Mouse (Mus musculus): ENCODE data around the gene Borcs8. TPM values are rescaled to one million over a fixed set of nuclear protein-coding genes. Genes with fewer than 3 reads are reported as not detected.
A peak's percentile ranks its signal among the peaks of the same experiment; 100 is the strongest.

Gene Borcs8
- total RNA-seq, 2 experiments from 2014 or later: 28.6 to 63.7 TPM

DNA sequence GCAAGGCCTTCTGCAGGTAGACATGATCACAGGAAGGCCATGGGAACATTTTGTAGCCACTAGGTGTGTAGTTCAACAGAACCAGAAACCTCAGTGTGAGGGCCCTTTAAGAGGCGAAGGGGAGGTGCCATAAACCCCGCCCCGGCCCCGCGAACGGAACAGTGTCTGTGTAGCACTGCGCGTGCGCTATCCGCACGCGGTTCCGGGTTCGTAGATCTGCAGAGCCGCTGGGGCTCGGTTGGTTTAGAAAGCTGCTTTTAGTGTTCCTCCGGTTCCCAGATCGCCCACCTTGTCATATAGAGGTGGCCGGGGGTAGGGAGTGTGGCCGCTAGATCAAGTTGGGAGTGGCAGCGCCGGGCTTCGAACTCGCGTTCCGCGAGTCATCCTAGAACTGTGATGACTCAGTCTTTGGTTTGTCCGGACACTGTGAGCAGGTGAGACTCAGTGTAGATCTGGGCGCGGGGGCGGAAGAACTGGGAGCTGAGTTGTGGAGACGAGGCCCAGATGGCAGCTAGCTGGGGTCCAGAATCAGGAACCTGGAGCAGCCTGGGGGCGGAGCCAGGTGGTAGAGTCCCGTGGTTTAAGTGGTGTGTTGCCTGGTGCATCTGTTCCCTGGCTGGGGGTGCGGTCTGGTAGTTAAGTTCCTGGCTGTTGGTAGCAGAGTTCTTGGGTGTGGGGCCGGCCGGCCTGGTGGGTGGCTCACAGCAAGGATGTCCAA, 8.0 kb upstream of the Borcs8 start, which contains the start of gene Nr2c2ap:
TSS of gene Nr2c2ap (plus strand) at position 168 of the 718 bp plus-strand sequence.
- ATAC-seq (replicated peaks; ENCODE audit: low FRiP score, low TSS enrichment, poor library complexity, severe bottlenecking): peak; percentile 93

DNA sequence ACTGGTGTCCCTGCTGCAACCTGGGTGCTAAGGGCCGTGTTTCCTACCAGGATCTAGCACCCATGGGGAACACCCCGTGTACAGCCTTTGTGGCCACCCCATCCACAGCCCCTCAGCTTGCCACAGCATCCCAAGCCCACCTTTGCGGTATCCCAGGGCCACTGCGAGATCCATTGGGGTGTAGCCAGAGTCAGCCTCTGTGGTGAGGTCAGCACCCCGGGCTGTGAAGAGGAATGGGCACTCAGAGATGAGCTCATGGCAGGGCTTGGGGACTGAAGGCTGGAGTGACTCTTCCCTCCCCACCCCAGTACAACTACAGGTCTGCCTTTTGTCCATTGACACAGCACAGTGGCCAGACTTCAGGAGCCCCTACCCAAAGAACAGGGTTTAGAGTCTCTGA, 5.2 kb upstream of the Borcs8 start:
- ATAC-seq (replicated peaks; ENCODE audit: low FRiP score, low TSS enrichment, poor library complexity, severe bottlenecking): no peak

DNA sequence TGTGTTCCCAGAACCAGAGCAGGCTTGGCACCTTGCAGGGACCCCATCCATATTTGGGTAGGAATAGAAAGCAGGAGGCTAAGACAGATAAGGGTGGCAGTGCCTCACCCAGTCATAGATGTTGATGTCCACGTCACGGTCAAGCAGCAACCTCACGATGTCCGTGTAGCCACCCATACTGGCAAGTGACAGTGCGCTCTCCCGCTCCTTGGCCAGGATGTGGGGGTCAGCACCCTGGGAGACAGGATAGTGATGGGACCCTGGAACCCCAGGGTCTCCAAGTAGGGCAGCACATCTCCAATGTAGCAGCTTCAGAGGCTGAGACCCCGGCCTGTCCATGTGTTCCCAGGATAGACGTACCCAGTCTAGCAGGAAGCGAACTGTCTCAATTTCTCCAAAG, 4.4 kb upstream of the Borcs8 start:
- no peak for ATAC-seq (replicated peaks; ENCODE audit: low FRiP score, low TSS enrichment, poor library complexity, severe bottlenecking)

DNA sequence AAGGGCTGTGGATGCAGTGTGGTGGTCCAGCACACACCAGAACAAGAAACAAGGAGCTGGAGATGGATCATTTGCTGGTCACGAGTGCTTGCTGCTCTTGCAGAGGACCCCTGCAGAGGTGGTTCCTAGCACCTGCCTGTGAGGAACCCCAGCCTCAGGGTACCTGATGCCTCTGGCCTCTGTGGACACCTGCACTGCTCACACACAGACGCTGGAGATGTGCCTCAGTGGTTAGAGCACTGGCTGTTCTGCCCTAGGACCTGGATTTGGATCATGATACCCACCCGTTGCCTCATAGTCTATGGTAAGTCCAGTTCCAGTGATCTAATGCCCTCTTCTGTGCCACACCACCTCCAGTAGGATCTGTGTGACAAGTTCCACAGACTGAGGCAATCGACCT, 2.7 kb upstream of the Borcs8 start:
- ATAC-seq (replicated peaks; ENCODE audit: low FRiP score, low TSS enrichment, poor library complexity, severe bottlenecking): no peak

DNA sequence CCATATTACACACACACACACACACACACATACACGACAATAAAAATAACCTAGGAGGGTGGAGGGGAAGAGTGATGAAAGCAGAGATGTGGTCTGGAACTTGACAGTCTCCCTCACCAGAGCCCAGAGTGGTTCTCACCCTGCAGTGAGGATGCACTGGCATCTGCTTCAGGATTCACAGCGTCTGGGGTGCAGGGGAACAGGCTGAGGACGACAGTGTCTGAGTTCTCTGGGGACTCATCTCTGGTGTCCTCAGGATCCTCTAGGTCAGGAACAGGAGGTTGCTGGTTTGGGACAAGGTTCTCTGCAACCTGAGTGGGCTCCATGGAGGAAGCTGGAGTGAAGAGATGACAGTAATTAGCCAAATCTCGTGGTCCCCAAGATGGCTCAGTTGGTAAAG, 1.4 kb upstream of the Borcs8 start:
- no peak for ATAC-seq (replicated peaks; ENCODE audit: low FRiP score, low TSS enrichment, poor library complexity, severe bottlenecking)

DNA sequence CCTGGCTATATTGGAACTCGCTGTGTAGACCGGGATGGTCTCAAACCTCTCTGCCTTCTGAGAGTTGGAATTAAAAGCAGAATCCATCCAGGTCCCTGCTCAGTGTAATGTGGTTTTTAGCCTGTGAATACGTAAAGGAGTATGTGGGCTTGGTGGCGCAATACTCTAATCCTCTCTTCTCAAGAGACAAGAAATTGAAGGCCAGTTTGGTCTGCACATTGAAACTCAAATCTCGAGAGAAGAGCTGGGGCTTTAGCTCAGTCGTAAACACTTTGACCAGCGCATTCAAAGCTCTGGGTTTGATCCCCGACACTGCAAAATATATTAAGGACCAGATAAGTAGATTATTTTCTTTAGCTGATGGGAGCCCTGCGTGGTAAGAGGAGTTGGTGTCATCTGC, 682 bp downstream of the Borcs8 start:
- ATAC-seq (replicated peaks; ENCODE audit: low FRiP score, low TSS enrichment, poor library complexity, severe bottlenecking): no peak

DNA sequence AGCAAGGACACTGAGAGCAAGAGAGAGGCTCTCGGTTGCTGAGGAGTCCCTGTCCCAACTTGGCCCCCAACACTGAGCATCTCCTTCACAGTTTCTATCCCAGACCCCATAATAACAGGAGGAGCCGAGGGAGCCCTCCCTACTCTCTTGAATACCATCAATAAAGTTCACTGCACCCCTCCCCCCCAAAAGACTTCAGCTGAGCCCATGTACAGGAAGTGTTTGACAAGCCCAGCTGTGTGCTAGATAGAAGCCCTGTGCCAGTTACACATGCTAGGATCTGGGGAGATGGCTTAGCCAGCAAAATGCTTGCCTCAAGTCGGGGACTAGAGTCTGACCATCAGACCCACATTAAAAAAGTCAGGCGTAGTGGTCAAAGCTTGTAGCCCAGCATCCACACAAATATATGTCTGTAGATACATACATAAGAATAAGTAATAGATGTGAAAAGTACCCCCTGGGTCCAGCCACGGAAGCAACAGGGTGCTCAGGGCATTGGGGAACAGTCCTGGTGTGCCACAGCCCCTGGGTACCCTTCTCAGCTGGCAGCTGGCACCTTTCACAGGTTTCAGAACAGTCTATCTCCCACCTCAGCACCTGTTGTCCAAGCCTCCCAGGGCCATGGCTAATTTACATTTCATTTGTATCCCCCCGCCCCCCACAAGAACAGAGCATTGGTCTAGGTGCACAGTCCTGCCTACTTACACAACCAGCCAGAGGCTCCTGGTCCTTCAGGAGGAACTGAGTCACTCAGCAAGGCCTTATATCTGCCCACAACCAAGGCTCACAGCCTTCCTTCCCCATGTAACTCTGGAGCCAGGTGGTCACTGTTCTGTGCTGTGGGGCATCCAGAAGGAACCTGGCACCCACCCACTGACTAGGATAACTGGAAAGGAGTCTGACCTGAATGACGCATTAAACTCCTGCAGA, 8.6 kb downstream of the Borcs8 start:
- no peak for ATAC-seq (replicated peaks; ENCODE audit: low FRiP score, low TSS enrichment, poor library complexity, severe bottlenecking)

DNA sequence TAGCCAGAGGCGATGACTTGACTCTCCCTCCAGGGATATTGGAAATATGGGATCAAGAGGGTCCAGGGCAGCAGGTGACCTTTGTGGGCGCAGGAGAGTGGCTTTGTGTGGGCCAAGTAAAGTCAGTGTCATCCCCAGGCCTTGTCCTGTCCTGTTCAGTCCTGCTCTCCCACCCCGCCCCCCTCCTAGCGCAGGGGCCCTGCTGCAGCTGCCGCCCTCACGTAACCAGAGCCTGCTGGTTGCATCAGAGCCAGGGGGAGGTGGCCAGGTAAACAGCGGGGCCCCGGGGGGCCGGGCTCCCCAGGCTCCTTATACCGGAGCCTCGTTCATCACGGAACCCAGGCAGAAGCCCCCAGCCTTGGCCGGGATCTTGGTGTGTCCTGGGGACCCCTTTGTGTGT, 10.9 kb downstream of the Borcs8 start:
- no peak for ATAC-seq (replicated peaks; ENCODE audit: low FRiP score, low TSS enrichment, poor library complexity, severe bottlenecking)

DNA sequence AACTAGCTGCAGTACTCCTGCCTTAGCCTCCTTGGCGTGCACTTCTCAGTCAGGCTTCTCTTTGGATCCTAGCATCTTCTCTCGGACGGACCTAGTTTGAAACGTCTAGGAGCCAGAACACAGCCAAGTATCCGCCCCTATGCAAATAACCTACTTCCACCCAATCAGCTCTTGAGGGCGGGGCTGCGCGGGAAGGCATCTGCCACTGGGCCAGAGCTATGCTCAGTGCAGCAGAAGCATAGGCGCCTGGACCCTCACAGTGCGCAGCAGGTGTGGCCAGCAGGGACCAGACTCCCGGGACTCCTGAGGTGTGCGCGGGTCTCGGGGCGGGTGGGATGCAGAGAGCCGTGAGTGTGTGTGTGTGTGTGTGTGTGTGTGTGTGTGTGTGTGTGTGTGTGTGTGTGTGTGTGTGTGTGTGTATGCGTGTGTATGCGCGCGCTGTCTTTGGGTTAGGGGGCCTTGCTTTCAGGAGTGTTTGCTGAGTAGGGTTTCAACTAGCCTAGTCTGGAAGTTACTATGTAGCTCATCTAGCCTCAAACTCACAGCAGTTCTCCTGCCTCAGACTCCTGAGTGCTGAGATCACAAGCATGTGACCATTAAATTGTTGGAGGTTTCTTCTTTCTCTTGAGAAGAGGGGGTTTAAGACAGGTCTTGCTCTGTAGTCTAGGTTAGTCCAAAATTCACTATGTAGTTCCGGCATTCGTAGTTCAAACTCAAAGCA, 13.4 kb downstream of the Borcs8 start:
- ATAC-seq (replicated peaks; ENCODE audit: low FRiP score, low TSS enrichment, poor library complexity, severe bottlenecking): peak; percentile 99

DNA sequence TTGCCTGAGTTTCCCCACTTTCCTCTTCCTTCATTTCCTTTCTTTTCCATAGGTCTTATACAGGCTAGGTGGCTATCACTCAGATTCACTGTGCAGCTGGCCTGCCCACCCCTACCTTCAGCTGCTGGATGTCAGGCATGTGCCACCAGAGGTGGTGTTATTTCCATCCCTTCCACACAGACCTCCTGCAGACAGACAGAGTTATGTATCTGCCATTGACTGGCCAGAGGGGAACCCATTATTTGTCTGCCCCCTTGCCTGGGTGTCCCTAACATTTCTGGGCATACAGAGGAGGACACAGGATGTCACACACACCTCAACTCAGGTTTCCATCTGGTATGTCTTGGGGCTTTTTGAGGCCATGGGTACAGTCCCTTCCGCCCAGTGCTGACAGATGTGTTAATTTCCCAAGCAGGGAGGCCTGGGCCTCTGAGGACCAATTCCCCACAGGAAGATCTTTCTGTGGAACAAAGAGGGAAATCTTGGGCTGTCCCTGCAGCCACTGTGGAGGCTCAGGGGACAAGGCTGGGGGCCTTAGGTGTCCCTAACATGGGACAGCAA, 18.0 kb downstream of the Borcs8 start:
- no peak for ATAC-seq (replicated peaks; ENCODE audit: low FRiP score, low TSS enrichment, poor library complexity, severe bottlenecking)

DNA sequence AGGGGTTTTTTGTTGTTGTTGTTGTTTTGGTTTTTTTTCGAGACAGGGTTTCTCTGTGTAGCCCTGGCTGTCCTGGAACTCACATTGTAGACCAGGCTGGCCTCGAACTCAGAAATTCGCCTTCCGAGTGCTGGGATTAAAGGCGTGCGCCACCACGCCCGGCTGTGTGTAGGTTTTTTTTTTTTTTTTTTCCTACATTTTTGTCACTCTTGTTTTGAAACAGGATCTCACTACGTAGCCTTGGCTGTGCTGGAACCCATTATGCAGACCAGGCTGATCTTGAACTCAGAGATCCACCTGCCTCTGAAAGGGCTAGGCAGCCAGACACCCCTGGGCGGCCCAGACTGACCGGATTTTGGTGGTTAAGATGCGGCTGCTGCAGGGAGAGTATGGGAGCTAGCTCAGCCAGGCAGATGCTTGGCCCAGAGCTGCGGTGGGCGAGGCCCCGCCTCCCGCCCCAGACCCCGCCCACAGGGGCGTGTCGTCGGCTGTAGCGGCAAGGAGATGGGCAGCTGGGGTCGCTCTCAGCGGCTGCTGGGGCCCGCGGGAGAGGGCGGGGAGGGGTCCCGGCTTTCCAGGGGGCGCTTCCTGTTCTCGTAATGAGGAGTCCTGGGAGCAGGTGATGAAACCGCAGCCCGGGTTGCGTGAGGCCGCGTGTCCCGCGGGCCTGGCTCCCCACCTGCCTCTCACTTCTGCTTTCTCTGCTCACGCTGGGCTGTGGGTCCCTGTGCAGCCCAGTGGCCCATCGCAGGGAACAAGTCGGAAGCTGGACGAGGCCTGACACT, 19.0 kb downstream of the Borcs8 start:
- peak; percentile 90 for ATAC-seq (replicated peaks; ENCODE audit: low FRiP score, low TSS enrichment, poor library complexity, severe bottlenecking)

DNA sequence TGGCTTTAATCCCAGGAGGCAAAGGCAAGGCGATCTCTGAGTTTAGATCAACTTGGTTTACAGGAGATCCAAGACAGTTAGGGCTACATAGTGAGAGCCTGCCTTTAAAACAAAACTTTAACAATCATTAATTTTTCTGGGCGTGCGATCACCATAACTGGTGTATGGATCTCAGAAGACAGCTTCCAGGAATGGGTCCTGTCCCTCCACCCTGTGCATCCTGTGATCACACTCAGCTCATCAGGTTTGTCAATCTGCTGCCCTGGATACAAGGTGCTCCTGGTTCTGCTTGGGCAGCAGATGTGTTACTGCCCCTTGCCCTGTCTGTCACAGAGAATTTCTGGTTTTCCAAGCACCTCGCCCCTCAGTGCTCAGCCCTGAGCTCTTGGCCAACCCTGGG, 19.9 kb downstream of the Borcs8 start:
- ATAC-seq (replicated peaks; ENCODE audit: low FRiP score, low TSS enrichment, poor library complexity, severe bottlenecking): no peak

DNA sequence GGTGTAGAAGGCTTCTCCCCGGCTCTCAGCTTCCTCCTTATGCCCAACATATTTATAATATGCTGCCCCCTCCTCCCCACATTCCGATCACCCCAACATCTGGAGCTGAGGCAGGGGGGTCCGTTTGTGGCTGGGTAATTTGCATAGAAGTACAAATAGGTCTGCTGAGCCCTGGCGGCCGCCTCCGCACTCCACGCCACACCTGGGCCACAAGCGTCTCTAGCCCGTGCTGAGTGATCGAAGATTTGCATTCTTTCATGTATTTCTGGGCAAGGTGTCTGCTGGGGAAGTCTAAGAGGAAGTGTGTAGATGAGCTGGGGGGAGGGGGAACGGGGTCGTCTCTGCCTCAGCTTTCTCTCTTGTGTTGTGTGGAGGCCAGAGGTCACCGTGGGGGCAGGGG, 20.7 kb downstream of the Borcs8 start:
- ATAC-seq (replicated peaks; ENCODE audit: low FRiP score, low TSS enrichment, poor library complexity, severe bottlenecking): no peak

DNA sequence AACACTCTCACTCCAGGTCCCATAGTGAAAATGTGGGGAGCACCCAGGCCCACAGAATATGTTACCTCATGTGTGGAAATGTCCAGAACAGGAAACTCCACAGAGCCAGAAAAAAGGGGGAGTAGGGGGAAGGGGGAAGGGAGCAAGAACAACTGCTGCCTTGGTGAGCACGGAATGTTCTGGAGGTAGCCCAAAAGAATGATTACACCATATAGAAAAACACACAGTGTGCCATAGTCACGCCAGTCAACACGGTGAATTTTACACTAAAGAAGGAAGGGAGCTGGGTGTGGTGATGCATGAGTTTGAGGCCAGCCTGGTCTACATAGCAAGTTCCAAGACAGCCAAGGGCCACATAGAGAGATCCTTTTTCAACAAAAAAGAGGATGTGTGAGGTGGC, 24.0 kb downstream of the Borcs8 start:
- no peak for ATAC-seq (replicated peaks; ENCODE audit: low FRiP score, low TSS enrichment, poor library complexity, severe bottlenecking)

DNA sequence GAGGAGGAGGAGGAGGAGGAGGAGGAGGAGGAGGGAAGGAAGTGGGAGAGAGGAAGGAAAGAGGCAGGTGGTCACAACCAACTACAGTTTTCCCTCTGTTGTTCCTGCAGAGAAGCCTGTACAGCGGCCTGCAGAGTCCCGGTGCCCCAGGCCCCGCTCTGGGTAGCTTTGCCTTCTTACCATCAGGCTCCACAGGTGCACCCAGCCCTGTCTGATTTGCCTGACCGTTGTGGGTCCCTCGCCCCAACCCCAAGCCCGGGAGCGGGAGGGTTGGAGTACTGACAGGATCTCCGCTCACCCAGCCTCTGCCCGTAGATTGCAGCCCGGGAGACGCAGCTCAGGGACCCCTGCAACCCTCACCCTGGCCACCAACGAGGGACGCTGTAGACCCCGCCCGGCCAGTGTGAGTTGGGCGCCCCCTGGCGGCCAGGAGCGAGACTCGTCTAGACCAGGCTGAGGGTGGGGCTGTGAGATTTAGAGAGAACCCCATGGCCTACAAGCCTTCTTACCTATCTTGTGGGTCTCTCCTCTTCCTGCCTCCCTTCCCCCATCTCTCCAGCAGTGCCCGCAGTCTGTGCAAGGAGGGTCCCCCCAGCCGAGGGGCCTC, 27.3 kb downstream of the Borcs8 start:
- peak; percentile 60 for ATAC-seq (replicated peaks; ENCODE audit: low FRiP score, low TSS enrichment, poor library complexity, severe bottlenecking)

DNA sequence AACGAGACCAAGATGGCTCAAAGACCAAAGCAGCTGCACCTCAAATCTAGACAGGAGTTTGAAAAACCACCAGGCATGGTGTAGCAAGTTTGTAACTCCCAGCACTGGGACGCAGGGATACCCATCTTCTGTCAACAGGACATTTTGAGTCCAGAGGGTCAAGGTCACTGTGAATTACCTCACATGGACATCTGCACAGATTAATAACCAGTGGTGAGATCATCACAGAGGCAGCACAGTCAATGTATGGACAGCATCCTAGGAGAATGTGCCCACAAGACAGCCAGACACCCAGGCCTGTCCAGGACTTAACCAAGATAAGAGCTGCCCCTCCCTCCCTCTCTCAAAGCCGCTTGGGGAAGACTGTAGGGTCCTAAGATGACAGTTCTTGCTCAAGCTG, 30.8 kb downstream of the Borcs8 start:
- ATAC-seq (replicated peaks; ENCODE audit: low FRiP score, low TSS enrichment, poor library complexity, severe bottlenecking): no peak

DNA sequence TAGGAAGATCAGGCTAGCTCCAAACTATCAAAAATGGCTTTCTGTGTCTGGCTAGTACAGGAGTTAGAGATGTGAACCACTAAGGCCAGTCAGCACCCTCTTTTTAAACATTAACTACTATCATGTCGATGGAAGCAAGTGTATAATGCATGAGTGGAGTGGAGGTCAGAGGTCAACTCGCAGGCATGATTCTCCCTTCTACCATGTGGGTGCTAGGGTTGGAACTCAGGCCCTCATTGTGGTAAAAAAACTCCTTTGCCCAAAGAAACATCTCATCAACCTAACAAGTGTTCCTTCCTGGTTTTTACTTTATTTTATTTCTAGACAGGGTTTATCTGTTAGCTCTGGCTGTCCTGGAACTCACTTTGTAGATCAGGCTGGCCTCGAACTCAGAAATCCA, 31.4 kb downstream of the Borcs8 start:
- no peak for ATAC-seq (replicated peaks; ENCODE audit: low FRiP score, low TSS enrichment, poor library complexity, severe bottlenecking)

DNA sequence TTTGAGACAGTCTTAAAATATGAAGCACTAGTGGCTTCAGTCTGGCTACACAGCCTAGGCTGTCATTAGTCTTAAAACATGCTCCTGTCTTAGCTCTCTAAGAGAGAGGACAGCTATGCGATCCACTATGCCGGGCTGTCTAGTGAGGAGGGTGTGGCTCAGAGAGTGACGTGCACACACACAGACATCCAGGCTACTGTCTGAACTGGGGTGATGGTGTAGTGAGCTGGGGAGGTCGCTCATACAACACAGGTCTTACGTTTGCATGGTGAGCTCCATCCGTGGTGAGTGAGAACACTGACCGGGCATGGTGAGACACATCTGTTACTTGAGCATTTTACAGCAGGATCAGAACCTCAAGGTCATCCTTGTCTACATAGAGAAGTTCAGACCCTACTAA, 31.9 kb downstream of the Borcs8 start:
- ATAC-seq (replicated peaks; ENCODE audit: low FRiP score, low TSS enrichment, poor library complexity, severe bottlenecking): no peak

Data from megakaryocyte-erythroid progenitor cell, adult 5-6 weeks (primary cell).